Mouse (Mus musculus) gastrocnemius, postnatal 10 days (tissue): ENCODE results near the gene Senp5. TPM values are rescaled to one million over a fixed set of nuclear protein-coding genes. Genes with fewer than 3 reads are reported as not detected.
"Not testable (repeated sequence)": the region's sequence is repeated elsewhere in the genome, so short reads cannot be mapped to it uniquely, and the experiment has no call there.

Experiments used
- DNase-seq: peaks from one replicate; pipeline ENCODE4 v3.0.0; 2021; ENCODE audit warnings: mixed read lengths
- long read RNA-seq, 2 experiments: library from polyadenylated mRNA; stranded (forward); transcript quantifications; one replicate each; pipeline ENCODE4 v2.0.0; 2021
- total RNA-seq, 2 experiments: library from RNA; stranded (reverse); gene quantifications; 2 replicates each; pipeline ENCODE4 v1.2.3; 2021

Senp5 gene
- 10 to 100 TPM; 13.8 to 17.0 TPM for total RNA-seq
- long read RNA-seq, experiment 1, full-length matches to known transcripts: 1 of 10 reads
- long read RNA-seq, experiment 1, partial matches to known transcripts: 3 of 10 reads
- long read RNA-seq, experiment 1, other reads (novel, unspliced or antisense): 6 of 10 reads
- long read RNA-seq, experiment 2, full-length matches to known transcripts: 1 of 6 reads
- long read RNA-seq, experiment 2, partial matches to known transcripts: 0 of 6 reads
- long read RNA-seq, experiment 2, other reads (novel, unspliced or antisense): 5 of 6 reads

- peak; percentile 88 for DNase-seq
Observed at GRCm38 (mm10) chr16:32002509-32003477, at the start of gene Senp5. Gene Senp5 (minus strand): TSS chr16:32003287.

- no peak for DNase-seq
Observed at GRCm38 (mm10) chr16:32042367-32042766, 39.3 kb upstream of the Senp5 start.

GRCm38 (mm10) chr16:32019678-32020077 is 16.6 kb upstream of the Senp5 start:
- DNase-seq: no peak

GRCm38 (mm10) chr16:32010330-32010729 is 7.2 kb upstream of the Senp5 start:
- DNase-seq: no peak

- DNase-seq: no peak
Observed at GRCm38 (mm10) chr16:32009913-32010312, 6.8 kb upstream of the Senp5 start.

- no peak for DNase-seq
Observed at GRCm38 (mm10) chr16:32008529-32009293, 5.6 kb upstream of the Senp5 start.

GRCm38 (mm10) chr16:32004731-32005130 is 1.6 kb upstream of the Senp5 start:
- no peak for DNase-seq

- DNase-seq: no peak
Observed at GRCm38 (mm10) chr16:31996371-31996770, 6.7 kb downstream of the Senp5 start.

- DNase-seq: no peak
Observed at GRCm38 (mm10) chr16:31993946-31994345, 9.1 kb downstream of the Senp5 start.

- DNase-seq: no peak
Observed at GRCm38 (mm10) chr16:31993195-31993594, 9.9 kb downstream of the Senp5 start.

- no peak for DNase-seq
Observed at GRCm38 (mm10) chr16:31992039-31992438, 11.0 kb downstream of the Senp5 start.

GRCm38 (mm10) chr16:31980946-31981345 is 22.1 kb downstream of the Senp5 start:
- no peak for DNase-seq

- no peak for DNase-seq
Observed at GRCm38 (mm10) chr16:31979501-31979900, 23.6 kb downstream of the Senp5 start.

GRCm38 (mm10) chr16:31975258-31975657 is 27.8 kb downstream of the Senp5 start:
- DNase-seq: no peak

GRCm38 (mm10) chr16:31963224-31963623 is 39.9 kb downstream of the Senp5 start:
- DNase-seq: no peak

GRCm38 (mm10) chr16:31948345-31948774 is 54.7 kb downstream of the Senp5 start, which contains the start of the genes 0610012G03Rik and Ncbp2:
Gene 0610012G03Rik (minus strand): TSS chr16:31948494.
Gene Ncbp2 (plus strand): TSS chr16:31948513.
- DNase-seq: peak; percentile 98

- no peak for DNase-seq
Observed at GRCm38 (mm10) chr16:31947901-31948316, 55.2 kb downstream of the Senp5 start.

GRCm38 (mm10) chr16:31947333-31947732 is 55.8 kb downstream of the Senp5 start:
- no peak for DNase-seq

GRCm38 (mm10) chr16:31945986-31946385 is 57.1 kb downstream of the Senp5 start:
- not testable (repeated sequence) for DNase-seq

GRCm38 (mm10) chr16:31945372-31945771 is 57.7 kb downstream of the Senp5 start:
- DNase-seq: no peak

- DNase-seq: no peak
Observed at GRCm38 (mm10) chr16:31944698-31945255, 58.3 kb downstream of the Senp5 start.

GRCm38 (mm10) chr16:31943980-31944379 is 59.1 kb downstream of the Senp5 start:
- DNase-seq: peak; percentile 83
